Mouse (Mus musculus) cerebellum, adult 2 months (tissue): ENCODE data around the gene N4bp2. TPM values are rescaled to one million over a fixed set of nuclear protein-coding genes. Genes with fewer than 3 reads are reported as not detected.

Experiments used
- DNase-seq, 2 experiments: peaks; one replicate each; pipeline ENCODE4 v3.0.0; 2021
- H3K27ac ChIP-seq: fragments of 200-500 bp; 2 replicates; pipeline ENCODE4 v1.5.1; 2012; ENCODE audit warnings: low read length, control low read depth, inconsistent platforms; ENCODE audit not compliant: insufficient read depth
- H3K27me3 ChIP-seq: fragments of 200-500 bp; 2 replicates; pipeline ENCODE4 v1.6.1; 2012; ENCODE audit warnings: inconsistent platforms, mild to moderate bottlenecking, low read length, moderate library complexity; ENCODE audit not compliant: control insufficient read depth, insufficient read depth
- H3K4me1 ChIP-seq: fragments of 200-500 bp; 2 replicates; pipeline ENCODE4 v1.6.1; 2011; ENCODE audit warnings: low read length; ENCODE audit not compliant: control insufficient read depth, insufficient read depth
- H3K4me3 ChIP-seq: fragments of 200-500 bp; replicated peaks from 2 replicates; pipeline ENCODE3; 2011; ENCODE audit warnings: mild to moderate bottlenecking, low read depth, low read length, control low read depth; ENCODE audit not compliant: insufficient read depth
- CTCF ChIP-seq: fragments of 200-500 bp; IDR thresholded peaks from 2 replicates; pipeline ENCODE4 v1.5.1; 2011; ENCODE audit warnings: low read depth, mild to moderate bottlenecking, control low read depth, low read length, moderate library complexity, borderline replicate concordance; ENCODE audit not compliant: insufficient read depth
- POLR2A ChIP-seq: fragments of 200-500 bp; IDR thresholded peaks from 2 replicates; pipeline ENCODE4 v1.6.1; 2011; ENCODE audit warnings: low read length, control low read depth, borderline replicate concordance; ENCODE audit not compliant: insufficient read depth
- WGBS: fragments of 180-500 bp; shearing (Covaris S2); methylation state at CpG from one replicate; pipeline ENCODE4 v1.1.7; 2018; 5-methylcytosine and 5-hydroxymethylcytosine counted together
- polyA plus RNA-seq: library from polyadenylated mRNA; depleted of rRNA; stranded (reverse); fragments of >200 nt; gene quantifications from 2 replicates; pipeline ENCODE4 v1.2.3, GENCODE M21; 2012; rRNA removed

N4bp2 gene
- polyA plus RNA-seq, 1 experiment: 5.7 TPM

DNA sequence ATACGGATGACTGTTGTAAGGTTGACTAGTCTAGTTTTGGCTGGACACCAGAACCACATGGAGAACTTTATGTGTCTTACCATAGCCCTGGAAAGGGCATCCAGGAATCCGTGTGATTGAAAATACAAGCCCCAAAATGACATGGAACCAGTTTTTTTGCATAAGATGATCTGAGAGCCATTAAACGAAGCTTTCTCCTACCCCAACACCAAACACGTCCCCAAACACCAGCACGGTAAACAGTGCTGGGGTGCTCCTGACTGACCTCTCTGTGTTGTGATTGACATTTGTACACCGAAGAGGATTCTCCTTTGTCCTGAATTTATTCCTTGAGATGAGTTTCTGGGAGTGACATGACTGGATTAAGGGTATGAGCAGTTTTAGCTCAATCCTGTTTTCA, 103.3 kb downstream of the N4bp2 start:
- H3K4me3 ChIP-seq: no peak overlapping the region
- DNase-seq: no peak
- TF ChIP-seq CTCF (no peak), POLR2A (no peak)
- no peaks in the 10 kb centered on the region for H3K27me3 ChIP-seq
- H3K4me1 ChIP-seq: no peaks in the 10 kb centered on the region
- WGBS: 86% methylated on average over 6 of the region's 6 CpGs
- H3K27ac ChIP-seq: no peak overlapping the region

DNA sequence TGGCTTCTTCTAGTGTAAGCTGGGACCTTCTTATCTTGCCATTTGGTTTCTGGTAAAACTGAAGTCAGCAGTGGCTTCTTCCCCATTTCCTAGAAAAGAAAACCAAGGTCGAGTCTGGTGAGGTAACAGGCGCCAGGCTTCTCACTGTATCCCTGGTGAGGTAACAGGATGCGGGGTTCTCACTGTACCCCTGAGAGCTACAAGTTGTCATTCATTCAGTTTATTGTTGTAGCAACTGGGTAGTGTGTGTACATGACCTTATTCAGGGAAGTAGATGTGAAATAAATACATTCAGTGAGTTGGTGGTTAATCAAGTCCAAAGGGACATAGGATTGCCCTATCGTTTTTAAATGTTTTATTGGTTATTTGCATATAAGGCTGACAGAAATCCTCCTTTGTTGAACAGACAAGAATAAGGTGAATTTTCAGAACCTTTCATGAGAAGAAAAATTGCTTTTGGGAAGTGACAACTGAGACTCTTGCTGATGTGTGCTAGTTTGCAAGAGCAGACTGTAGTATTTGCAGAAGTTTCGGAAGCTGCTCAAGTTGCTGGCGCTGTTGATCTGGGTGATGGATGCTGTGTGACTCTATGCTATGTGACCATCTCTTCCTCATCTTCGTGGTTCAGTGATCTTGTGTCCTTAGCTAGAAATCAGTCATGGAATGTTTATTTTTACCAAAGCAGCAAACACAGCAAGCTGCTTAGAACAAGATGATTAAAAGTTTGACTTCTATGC, 104.2 kb downstream of the N4bp2 start:
- WGBS: 89% methylated on average over 7 of the region's 7 CpGs
- Histone ChIP-seq H3K27me3 (no peaks in the 10 kb centered on the region), H3K27ac (no peak overlapping the region), H3K4me3 (no peak overlapping the region), H3K4me1 (no peaks in the 10 kb centered on the region)
- DNase-seq: no peak
- TF ChIP-seq POLR2A (no peak), CTCF (no peak)

DNA sequence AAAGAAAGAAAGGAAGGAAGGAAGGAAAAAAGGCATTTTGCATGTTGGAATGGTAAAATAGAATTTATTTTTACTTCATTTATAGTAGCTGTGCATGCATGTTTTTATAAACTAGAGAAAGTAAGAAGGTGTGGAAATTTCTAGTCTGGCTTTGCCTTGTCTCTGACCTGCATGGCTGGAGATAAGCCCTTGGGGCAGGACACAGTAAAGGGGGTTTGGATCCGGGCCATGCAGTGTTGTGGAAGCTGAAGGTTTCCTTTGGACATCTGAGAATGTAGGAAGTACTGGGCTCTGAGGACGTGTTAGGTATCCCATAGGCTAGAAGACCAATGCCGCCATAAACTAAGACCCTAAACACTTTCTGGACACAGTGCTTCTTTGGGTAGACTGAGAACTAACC, 105.1 kb downstream of the N4bp2 start:
- 76% methylated on average over 3 of the region's 3 CpGs for WGBS
- no peaks in the 10 kb centered on the region for H3K4me1 ChIP-seq

GRCm38 (mm10) chr5:65869660-65870059, 106.3 kb downstream of the N4bp2 start:
- H3K4me3 ChIP-seq: no peak overlapping the region
- no peak for DNase-seq
- H3K27me3 ChIP-seq: no peaks in the 10 kb centered on the region
- WGBS: 93% methylated on average over 4 of the region's 4 CpGs
- TF ChIP-seq CTCF (no peak), POLR2A (no peak)
- no peak overlapping the region for H3K27ac ChIP-seq
- H3K4me1 ChIP-seq: no peaks in the 10 kb centered on the region

More for the DNA sequence above, 105.1 kb downstream of the N4bp2 start:
- no peaks in the 10 kb centered on the region for H3K27me3 ChIP-seq
- no peak for DNase-seq
- H3K4me3 ChIP-seq: no peak overlapping the region
- TF ChIP-seq POLR2A: no peak
- TF ChIP-seq CTCF: no peak
- no peak overlapping the region for H3K27ac ChIP-seq

GRCm38 (mm10) chr5:65871276-65871875, 108.1 kb downstream of the N4bp2 start:
- DNase-seq: no peak
- Histone ChIP-seq H3K4me3 (no peak overlapping the region), H3K27ac (no peak overlapping the region), H3K27me3 (no peaks in the 10 kb centered on the region), H3K4me1 (no peaks in the 10 kb centered on the region)
- 88% methylated on average over 13 of the region's 13 CpGs for WGBS
- TF ChIP-seq POLR2A (no peak), CTCF (no peak)

DNA sequence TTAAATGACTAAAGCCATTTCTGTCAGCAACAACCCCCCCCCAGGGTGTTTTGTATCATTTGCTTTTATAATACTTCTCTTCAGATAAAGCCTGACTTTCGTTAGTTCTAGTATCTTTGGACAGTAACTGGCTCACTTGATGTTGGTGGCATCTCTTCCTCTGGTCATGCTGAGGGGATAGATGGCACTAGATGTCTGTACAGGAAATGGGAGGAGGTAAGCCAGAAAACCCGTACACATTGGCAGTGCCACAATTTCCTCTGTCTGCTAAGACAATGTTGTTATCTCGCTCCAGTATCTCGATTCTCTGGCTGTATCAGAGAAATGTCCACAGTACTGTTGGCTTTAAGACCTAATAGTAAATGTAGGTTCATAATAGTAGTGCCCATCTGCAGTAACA, 109.9 kb downstream of the N4bp2 start:
- no peak for DNase-seq
- H3K4me1 ChIP-seq: no peaks in the 10 kb centered on the region
- WGBS: 63% methylated on average over 4 of the region's 4 CpGs
- H3K27me3 ChIP-seq: no peaks in the 10 kb centered on the region
- no peak overlapping the region for H3K27ac ChIP-seq
- TF ChIP-seq POLR2A (no peak), CTCF (no peak)
- H3K4me3 ChIP-seq: no peak overlapping the region

DNA sequence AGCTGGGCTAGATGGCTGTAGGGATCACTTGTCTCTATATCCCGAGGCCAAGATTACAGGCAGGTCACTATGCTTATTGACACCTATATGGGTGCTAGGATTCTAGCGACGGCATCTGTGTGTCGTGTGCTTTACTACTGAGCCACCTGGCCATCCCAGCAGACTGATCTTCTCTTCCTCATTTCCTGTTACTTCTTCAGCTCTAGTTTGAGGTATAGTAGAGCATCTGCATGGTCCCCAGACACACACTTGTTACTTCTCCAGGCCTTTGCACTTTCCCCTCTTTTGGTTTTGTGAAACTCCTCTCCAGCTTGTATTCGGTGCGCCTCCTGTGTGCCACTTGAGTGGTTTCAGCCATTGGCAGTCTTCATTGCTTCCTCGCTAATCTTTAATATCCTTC, 111.9 kb downstream of the N4bp2 start:
- DNase-seq: no peak
- 94% methylated on average over 7 of the region's 7 CpGs for WGBS
- no peaks in the 10 kb centered on the region for H3K4me1 ChIP-seq
- no peaks in the 10 kb centered on the region for H3K27me3 ChIP-seq
- TF ChIP-seq POLR2A (no peak), CTCF (no peak)
- H3K4me3 ChIP-seq: no peak overlapping the region
- H3K27ac ChIP-seq: no peak overlapping the region

GRCm38 (mm10) chr5:65878367-65878766, 115.0 kb downstream of the N4bp2 start:
- no peaks in the 10 kb centered on the region for H3K4me1 ChIP-seq
- no peak overlapping the region for H3K27ac ChIP-seq
- H3K4me3 ChIP-seq: no peak overlapping the region
- TF ChIP-seq POLR2A (no peak), CTCF (no peak)
- no peaks in the 10 kb centered on the region for H3K27me3 ChIP-seq
- DNase-seq: no peak
- 62% methylated on average over 3 of the region's 3 CpGs for WGBS

Other genes starting within 250 kb of the N4bp2 start
- gene Smim14, start 226.3 kb upstream of the N4bp2 start, polyA plus RNA-seq: 132 and 147 TPM in 2 replicates
- 99.9 and 110 TPM in 2 replicates for gene Ube2k, start 226.3 kb upstream of the N4bp2 start, polyA plus RNA-seq
- gene Pds5a, start 65.2 kb upstream of the N4bp2 start, polyA plus RNA-seq: 58.3 and 62.1 TPM in 2 replicates
- gene Rhoh, start 97.7 kb downstream of the N4bp2 start, polyA plus RNA-seq: 0.16 TPM in 2 replicates
- gene Chrna9, start 171.4 kb downstream of the N4bp2 start, polyA plus RNA-seq: not detected in 2 replicates
- gene 9130230L23Rik, start 240.8 kb downstream of the N4bp2 start, polyA plus RNA-seq: not detected in 2 replicates